Mouse (Mus musculus): ENCODE data around the gene Grb14.

Grb14 gene

GRCm38 (mm10) chr2:64974549-64974948 lies 50.2 kb downstream of the Grb14 start:
- no peak for DNase-seq (ENCODE audit: low spot score in 2 of 2)

- no peak for DNase-seq (ENCODE audit: low spot score in 2 of 2)
These were observed 50.9 kb downstream of the Grb14 start for GRCm38 (mm10) chr2:64973819-64974441.

- no peak for DNase-seq (ENCODE audit: low spot score in 2 of 2)
These were observed 51.7 kb downstream of the Grb14 start for GRCm38 (mm10) chr2:64973125-64973524.

- DNase-seq (ENCODE audit: low spot score in 2 of 2): no peak
These were observed 53.0 kb downstream of the Grb14 start for GRCm38 (mm10) chr2:64971828-64972227.

- no peak for DNase-seq (ENCODE audit: low spot score in 2 of 2)
These were observed 53.8 kb downstream of the Grb14 start for GRCm38 (mm10) chr2:64970992-64971391.

- no peak for DNase-seq (ENCODE audit: low spot score in 2 of 2)
These were observed 57.8 kb downstream of the Grb14 start for GRCm38 (mm10) chr2:64966893-64967444.

GRCm38 (mm10) chr2:64966323-64966722 lies 58.5 kb downstream of the Grb14 start:
- no peak for DNase-seq (ENCODE audit: low spot score in 2 of 2)

- peak in 1 of 2 experiments; percentile 53 for DNase-seq (ENCODE audit: low spot score in 2 of 2)
These were observed 59.4 kb downstream of the Grb14 start for GRCm38 (mm10) chr2:64965227-64965864.

GRCm38 (mm10) chr2:64962196-64962595 lies 62.6 kb downstream of the Grb14 start:
- no peak for DNase-seq (ENCODE audit: low spot score in 2 of 2)

- DNase-seq (ENCODE audit: low spot score in 2 of 2): no peak
These were observed 63.4 kb downstream of the Grb14 start for GRCm38 (mm10) chr2:64961381-64961780.

GRCm38 (mm10) chr2:64959657-64960056 lies 65.1 kb downstream of the Grb14 start:
- no peak for DNase-seq (ENCODE audit: low spot score in 2 of 2)

- DNase-seq (ENCODE audit: low spot score in 2 of 2): no peak
These were observed 69.3 kb downstream of the Grb14 start for GRCm38 (mm10) chr2:64955441-64955840.

GRCm38 (mm10) chr2:64949210-64949609 lies 75.6 kb downstream of the Grb14 start:
- no peak for DNase-seq (ENCODE audit: low spot score in 2 of 2)

GRCm38 (mm10) chr2:64948418-64949169 lies 76.2 kb downstream of the Grb14 start:
- DNase-seq (ENCODE audit: low spot score in 2 of 2): peak in 1 of 2 experiments; percentile 55

GRCm38 (mm10) chr2:64947484-64947883 lies 77.3 kb downstream of the Grb14 start:
- DNase-seq (ENCODE audit: low spot score in 2 of 2): no peak

- DNase-seq (ENCODE audit: low spot score in 2 of 2): no peak
These were observed 103.9 kb downstream of the Grb14 start for GRCm38 (mm10) chr2:64920879-64921278.

GRCm38 (mm10) chr2:64915448-64915847 lies 109.3 kb downstream of the Grb14 start:
- peak; percentile 52 to 64 for DNase-seq (ENCODE audit: low spot score in 2 of 2)

- no peak for DNase-seq (ENCODE audit: low spot score in 2 of 2)
These were observed 119.9 kb downstream of the Grb14 start for GRCm38 (mm10) chr2:64904877-64905276.

GRCm38 (mm10) chr2:64897844-64898243 lies 126.9 kb downstream of the Grb14 start:
- DNase-seq (ENCODE audit: low spot score in 2 of 2): no peak

- no peak for DNase-seq (ENCODE audit: low spot score in 2 of 2)
These were observed 131.6 kb downstream of the Grb14 start for GRCm38 (mm10) chr2:64893233-64893632.

GRCm38 (mm10) chr2:64887098-64887757 lies 137.6 kb downstream of the Grb14 start:
- no peak for DNase-seq (ENCODE audit: low spot score in 2 of 2)

GRCm38 (mm10) chr2:64885696-64886095 lies 139.1 kb downstream of the Grb14 start:
- no peak for DNase-seq (ENCODE audit: low spot score in 2 of 2)

All from left cerebral cortex, adult 9 months (tissue).